Mouse (Mus musculus) heart, postnatal 0 days (tissue): ENCODE results near the gene Fxyd5.

Experiments used
- CTCF ChIP-seq: IDR thresholded peaks from 2 replicates; pipeline ENCODE4 v1.5.1; 2016; ENCODE audit warnings: antibody characterized with exemption, control low read depth, low read depth
- EP300 ChIP-seq: IDR thresholded peaks from 2 replicates; pipeline ENCODE4 v1.6.1; 2016; ENCODE audit warnings: antibody characterized with exemption, low read depth

DNA sequence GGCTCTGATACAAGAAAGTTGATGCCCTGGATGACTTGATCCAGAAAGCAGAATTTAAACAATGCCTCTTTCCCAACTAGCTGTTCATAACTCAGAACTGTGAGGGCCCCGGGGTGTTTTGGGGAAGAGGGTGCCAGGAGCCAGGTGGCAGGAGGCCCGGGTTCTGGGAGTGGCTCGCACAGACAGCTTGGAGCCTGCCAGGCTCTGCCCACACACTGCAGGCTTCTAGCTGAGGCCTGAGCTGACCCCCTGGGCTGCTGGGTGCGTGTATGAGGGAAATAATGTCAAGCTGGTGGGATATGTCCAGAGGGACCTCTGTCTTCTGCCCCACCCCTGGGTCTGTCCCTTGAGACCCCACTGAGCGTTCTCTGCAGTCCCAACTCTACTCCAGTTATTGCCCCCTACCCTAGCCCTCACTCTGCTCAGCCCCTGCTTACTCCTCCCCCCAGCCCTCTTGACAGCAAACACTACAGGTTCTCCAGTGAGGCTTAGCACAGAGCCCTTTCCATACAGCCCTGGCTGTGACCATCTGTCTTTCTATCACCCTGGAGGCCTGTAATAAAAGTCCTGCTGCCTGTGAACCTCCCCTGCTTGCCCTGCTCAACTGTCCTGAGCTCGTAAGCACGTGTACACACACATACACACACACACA lies 31.9 kb upstream of the Fxyd5 start:
- TF ChIP-seq CTCF (no peak), EP300 (no peak)
